Mouse (Mus musculus) layer of hippocampus, postnatal 10 days (tissue): Measurements from ENCODE around the gene Mgam. TPM values are rescaled to one million over a fixed set of nuclear protein-coding genes. Genes with fewer than 3 reads are reported as not detected.
"Not testable (repeated sequence)": the region's sequence is repeated elsewhere in the genome, so short reads cannot be mapped to it uniquely, and the experiment has no call there.

ENCODE experiments used
- DNase-seq, 2 experiments: peaks; one replicate each; pipeline ENCODE4 v3.0.0; 2021; ENCODE audit warnings: low spot score in 2 of 2
- long read RNA-seq: library from polyadenylated mRNA; stranded (forward); transcript quantifications from one replicate; pipeline ENCODE4 v2.0.0, GENCODE M21; 2023
- total RNA-seq, 2 experiments: library from RNA; stranded (reverse); gene quantifications; 2 replicates each; pipeline ENCODE4 v1.2.3; 2021

The Mgam gene
- total RNA-seq: 1 to 10 TPM in 1 of 2 experiments, under 1 TPM in 1; 0.62 to 1.3 TPM
- long read RNA-seq, partial matches to known transcripts: 1 of 1 reads
- long read RNA-seq, other reads (novel, unspliced or antisense): 0 of 1 reads

GRCm38 (mm10) chr6:40628406-40629000 is at the start of gene Mgam:
TSS of gene Mgam (plus strand) at chr6:40628831.
- no peak for DNase-seq

GRCm38 (mm10) chr6:40584336-40584735 is 44.3 kb upstream of the Mgam start:
- no peak for DNase-seq

- no peak for DNase-seq
Measured at GRCm38 (mm10) chr6:40585645-40586044, 43.0 kb upstream of the Mgam start, which contains the start of gene Clec5a. TSS of gene Clec5a (minus strand) at chr6:40585821.

- no peak for DNase-seq
Measured at GRCm38 (mm10) chr6:40588346-40588745, 40.3 kb upstream of the Mgam start.

GRCm38 (mm10) chr6:40594804-40595550 is 33.7 kb upstream of the Mgam start:
- DNase-seq: no peak

GRCm38 (mm10) chr6:40598546-40598945 is 30.1 kb upstream of the Mgam start:
- not testable (repeated sequence) for DNase-seq

GRCm38 (mm10) chr6:40607431-40607830 is 21.2 kb upstream of the Mgam start:
- peak; percentile 27 to 49 for DNase-seq

- DNase-seq: peak; percentile 28 to 34
Measured at GRCm38 (mm10) chr6:40610244-40610643, 18.4 kb upstream of the Mgam start.

GRCm38 (mm10) chr6:40613260-40613852 is 15.3 kb upstream of the Mgam start, which contains the start of gene Tas2r138:
TSS of gene Tas2r138 (minus strand) at chr6:40613310.
- DNase-seq: no peak

- peak; percentile 76 to 85 for DNase-seq
Measured at GRCm38 (mm10) chr6:40617965-40618364, 10.7 kb upstream of the Mgam start.

- no peak for DNase-seq
Measured at GRCm38 (mm10) chr6:40626111-40626510, 2.5 kb upstream of the Mgam start.

GRCm38 (mm10) chr6:40634640-40635071 is 6.0 kb downstream of the Mgam start:
- no peak for DNase-seq

GRCm38 (mm10) chr6:40635559-40635958 is 6.9 kb downstream of the Mgam start:
- no peak for DNase-seq

GRCm38 (mm10) chr6:40637755-40638154 is 9.1 kb downstream of the Mgam start:
- DNase-seq: no peak

- DNase-seq: no peak
Measured at GRCm38 (mm10) chr6:40640710-40641538, 12.3 kb downstream of the Mgam start.

- DNase-seq: no peak
Measured at GRCm38 (mm10) chr6:40645701-40646100, 17.1 kb downstream of the Mgam start.

- no peak for DNase-seq
Measured at GRCm38 (mm10) chr6:40650953-40651352, 22.3 kb downstream of the Mgam start.

GRCm38 (mm10) chr6:40660930-40661329 is 32.3 kb downstream of the Mgam start:
- DNase-seq: no peak

GRCm38 (mm10) chr6:40689180-40689579 is 60.5 kb downstream of the Mgam start:
- peak; percentile 36 to 52 for DNase-seq

- not testable (repeated sequence) for DNase-seq
Measured at GRCm38 (mm10) chr6:40692007-40692406, 63.4 kb downstream of the Mgam start.

GRCm38 (mm10) chr6:40713494-40713893 is 84.9 kb downstream of the Mgam start:
- DNase-seq: not testable (repeated sequence)
